Mouse (Mus musculus): ENCODE results near the gene B3galt5. TPM values are rescaled to one million over a fixed set of nuclear protein-coding genes. Genes with fewer than 3 reads are reported as not detected.

The B3galt5 gene
- polyA plus RNA-seq (2012; rRNA removed), result 0.24 and 0.50 TPM in 2 replicates

GRCm38 (mm10) chr16:96235366-96235970 is at the start of gene B3galt5:
B3galt5 (plus strand) TSS chr16:96235801.

GRCm38 (mm10) chr16:96191531-96192506 is 43.8 kb upstream of the B3galt5 start, which contains the start of gene Lca5l:
Lca5l (minus strand) TSS chr16:96192271.

GRCm38 (mm10) chr16:96199913-96200701 is 35.5 kb upstream of the B3galt5 start, which contains the start of gene Sh3bgr:
Sh3bgr (plus strand) TSS chr16:96200450.

Other genes with a start within 250 kb of the B3galt5 start
- gene Psmg1, start 244.8 kb upstream of the B3galt5 start, polyA plus RNA-seq (2012; rRNA removed), result 72.9 and 119 TPM in 2 replicates
- gene Brwd1, start 153.3 kb upstream of the B3galt5 start, polyA plus RNA-seq (2012; rRNA removed), result 122 and 162 TPM in 2 replicates
- gene Hmgn1, start 108.1 kb upstream of the B3galt5 start, polyA plus RNA-seq (2012; rRNA removed), result 485 and 683 TPM in 2 replicates
- 53.4 and 84.9 TPM in 2 replicates for gene Wrb, start 90.4 kb upstream of the B3galt5 start, polyA plus RNA-seq (2012; rRNA removed)
- 1.0 and 1.7 TPM in 2 replicates for gene Lca5l, start 43.5 kb upstream of the B3galt5 start, polyA plus RNA-seq (2012; rRNA removed)
- 20.8 and 93.5 TPM in 2 replicates for gene Sh3bgr, start 35.4 kb upstream of the B3galt5 start, polyA plus RNA-seq (2012; rRNA removed)
- gene Itgb2l, start 207.8 kb downstream of the B3galt5 start, polyA plus RNA-seq (2012; rRNA removed), result 0.02 and 0.10 TPM in 2 replicates
- 2.9 and 14.1 TPM in 2 replicates for gene Pcp4, start 231.8 kb downstream of the B3galt5 start, polyA plus RNA-seq (2012; rRNA removed)